8 mouse cellular contexts compared by ENCODE assay signal in the genomic region with DNA sequence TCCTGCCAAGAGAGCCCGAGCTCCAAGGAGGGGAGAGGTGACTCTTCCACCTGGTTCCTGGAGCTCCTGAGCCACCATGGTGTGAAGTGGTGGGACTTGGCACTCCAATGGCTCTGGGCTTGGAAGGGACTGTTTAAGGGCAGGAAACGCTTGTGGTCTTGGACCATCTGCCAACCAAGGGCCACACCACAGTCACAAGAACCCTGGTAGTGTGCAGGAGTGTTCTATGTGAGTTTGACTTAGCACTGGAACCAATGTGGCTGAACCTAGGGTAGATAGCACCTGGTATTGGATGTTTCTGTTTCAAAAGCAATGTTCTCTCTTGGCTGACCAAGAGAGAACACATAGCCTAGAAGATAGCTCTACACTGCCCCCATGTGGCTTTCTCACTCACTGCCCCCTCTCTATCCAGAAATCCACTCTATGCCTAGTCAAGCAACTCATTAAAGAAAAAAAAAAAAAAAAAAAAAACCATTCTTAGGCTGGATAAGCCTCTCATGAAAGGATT. TPM values are rescaled to one million over a fixed set of nuclear protein-coding genes. Genes with fewer than 3 reads are reported as not detected.
DNase-seq lines count a peak whose midpoint lies in the region; ATAC-seq and TF ChIP-seq lines count a peak whose summit lies in the region.

No protein-coding gene starts in this region.

- DNase-seq in ovary, postnatal 36 days (ENCODE audit: low spot score) = peak; percentile 59
- DNase-seq in ovary, adult 18-20 months (ENCODE audit: low spot score) = no peak
- DNase-seq in cerebellum, adult 8-10 months = peak; percentile 78
- peak; percentile 93 for DNase-seq in forebrain, postnatal 0 days
- peak; percentile 80 to 83 for DNase-seq in left cerebral cortex, postnatal 10 days (ENCODE audit: extremely low spot score in 1 of 2, low spot score in 2 of 2)
- DNase-seq in midbrain, embryonic 10.5 days (ENCODE audit: low spot score) = peak; percentile 80
- DNase-seq in spleen, adult 12 weeks (ENCODE audit: low spot score) = peak; percentile 53

- intact Hi-C loops in left cerebral cortex, postnatal 10 days (cut with DNase I) = loop anchor here (5.0 kb wide), 1 partner anchor 55 kb away; no protein-coding TSS in a partner anchor

- no peaks in the 10 kb centered on the region for H3K9me3 ChIP-seq in forebrain, postnatal 0 days (ENCODE audit: low read length)
- no peaks in the 10 kb centered on the region for H3K9me3 ChIP-seq in hindbrain, embryonic 15.5 days
- no peaks in the 10 kb centered on the region for H3K9me3 ChIP-seq in midbrain, embryonic 10.5 days (replicated peaks)

- 25% methylated on average over 2 of the region's 2 CpGs for WGBS in forebrain, postnatal 0 days
- 40% methylated on average over 2 of the region's 2 CpGs for WGBS in hindbrain, embryonic 15.5 days
- 50% methylated on average over 2 of the region's 2 CpGs for WGBS in midbrain, embryonic 10.5 days

- peaks cover 28% of the 10 kb centered on the region for H3K36me3 ChIP-seq in forebrain, postnatal 0 days (ENCODE audit: insufficient read depth)
- peaks cover 35% of the 10 kb centered on the region for H3K36me3 ChIP-seq in hindbrain, embryonic 15.5 days
- H3K36me3 ChIP-seq in midbrain, embryonic 10.5 days = peaks cover 33% of the 10 kb centered on the region

- peak overlapping the region; percentile 96 for H3K27ac ChIP-seq in forebrain, postnatal 0 days (ENCODE audit: low read depth, low read length)
- peak overlapping the region; percentile 83 for H3K27ac ChIP-seq in hindbrain, embryonic 15.5 days (replicated peaks)
- H3K27ac ChIP-seq in midbrain, embryonic 10.5 days (replicated peaks) = peak overlapping the region; percentile 89

- peak; percentile 58 for ATAC-seq in forebrain, postnatal 0 days
- ATAC-seq in hindbrain, embryonic 15.5 days (ENCODE audit: low FRiP score, low read depth) = peak; percentile 21; the same call in 1 of the 2 replicates

- H3K4me1 ChIP-seq in forebrain, postnatal 0 days (ENCODE audit: insufficient read depth) = peaks cover 38% of the 10 kb centered on the region
- peaks cover 66% of the 10 kb centered on the region for H3K4me1 ChIP-seq in hindbrain, embryonic 15.5 days (replicated peaks)
- peaks cover 84% of the 10 kb centered on the region for H3K4me1 ChIP-seq in midbrain, embryonic 10.5 days

- peak; percentile 76 for TF ChIP-seq CTCF in forebrain, postnatal 0 days (IDR thresholded peaks at IDR 0.05; ENCODE audit: low read depth)

- H3K4me3 ChIP-seq in forebrain, postnatal 0 days (ENCODE audit: low read depth, low read length) = peak overlapping the region; percentile 22
- H3K4me3 ChIP-seq in hindbrain, embryonic 15.5 days = peak overlapping the region; percentile 25
- H3K4me3 ChIP-seq in midbrain, embryonic 10.5 days = peak overlapping the region; percentile 39

- peak overlapping the region; percentile 54 for H3K4me2 ChIP-seq in forebrain, postnatal 0 days (ENCODE audit: low read depth)
- peak overlapping the region; percentile 49 for H3K4me2 ChIP-seq in hindbrain, embryonic 15.5 days

- H3K27me3 ChIP-seq in forebrain, postnatal 0 days (ENCODE audit: insufficient read depth, low read length) = no peaks in the 10 kb centered on the region
- H3K27me3 ChIP-seq in hindbrain, embryonic 15.5 days = no peaks in the 10 kb centered on the region
- H3K27me3 ChIP-seq in midbrain, embryonic 10.5 days (ENCODE audit: low read depth, poor library complexity, severe bottlenecking) = peaks cover 67% of the 10 kb centered on the region

- H3K9ac ChIP-seq in forebrain, postnatal 0 days = peak overlapping the region; percentile 46
- H3K9ac ChIP-seq in hindbrain, embryonic 15.5 days = peak overlapping the region; percentile 35

RNA-seq across cellular contexts. Expression of a gene that starts 10.7 kb away (rescaled TPM):
- total RNA-seq in forebrain, postnatal 0 days (2014; rRNA removed) = 25.0 and 33.5 TPM in 2 replicates
- 18.7 and 21.3 TPM in 2 replicates for polyA plus RNA-seq in forebrain, postnatal 0 days (2015; fragmentation: Nextera tagmentation; extraction: Ambion mirVana)
- 18.7 and 19.0 TPM in 2 replicates for polyA plus RNA-seq in hindbrain, embryonic 15.5 days (2015; fragmentation: Nextera tagmentation; extraction: Ambion mirVana)
- total RNA-seq in left cerebral cortex, postnatal 10 days (2021) = 10 to 100 TPM; 55.9 to 59.7 TPM
- 14.8 and 19.7 TPM in 2 replicates for polyA plus RNA-seq in midbrain, embryonic 10.5 days (2016; fragmentation: Nextera tagmentation; extraction: Ambion mirVana)

RNA-seq across cellular contexts. Expression of a gene that starts 20.0 kb away (rescaled TPM):
- total RNA-seq in forebrain, postnatal 0 days (2014; rRNA removed) = 59.8 and 66.2 TPM in 2 replicates
- polyA plus RNA-seq in forebrain, postnatal 0 days (2015; fragmentation: Nextera tagmentation; extraction: Ambion mirVana) = 73.7 and 80.8 TPM in 2 replicates
- 78.7 and 82.1 TPM in 2 replicates for polyA plus RNA-seq in hindbrain, embryonic 15.5 days (2015; fragmentation: Nextera tagmentation; extraction: Ambion mirVana)
- 10 to 100 TPM; 56.0 to 58.9 TPM for total RNA-seq in left cerebral cortex, postnatal 10 days (2021)
- polyA plus RNA-seq in midbrain, embryonic 10.5 days (2016; fragmentation: Nextera tagmentation; extraction: Ambion mirVana) = 160 and 170 TPM in 2 replicates

RNA-seq across cellular contexts. Expression of a gene that starts 26.9 kb away (rescaled TPM):
- 265 and 272 TPM in 2 replicates for total RNA-seq in forebrain, postnatal 0 days (2014; rRNA removed)
- 162 and 168 TPM in 2 replicates for polyA plus RNA-seq in forebrain, postnatal 0 days (2015; fragmentation: Nextera tagmentation; extraction: Ambion mirVana)
- polyA plus RNA-seq in hindbrain, embryonic 15.5 days (2015; fragmentation: Nextera tagmentation; extraction: Ambion mirVana) = 134 and 138 TPM in 2 replicates
- total RNA-seq in left cerebral cortex, postnatal 10 days (2021) = 100 to 1,000 TPM; 125 to 134 TPM
- polyA plus RNA-seq in midbrain, embryonic 10.5 days (2016; fragmentation: Nextera tagmentation; extraction: Ambion mirVana) = 32.4 and 44.8 TPM in 2 replicates

RNA-seq across cellular contexts. Expression of a gene that starts 40.7 kb away (rescaled TPM):
- not detected in 2 replicates for total RNA-seq in forebrain, postnatal 0 days (2014; rRNA removed)
- polyA plus RNA-seq in forebrain, postnatal 0 days (2015; fragmentation: Nextera tagmentation; extraction: Ambion mirVana) = 0.11 TPM in 1 of 2 replicates, not detected in the other
- 0.10 and 0.18 TPM in 2 replicates for polyA plus RNA-seq in hindbrain, embryonic 15.5 days (2015; fragmentation: Nextera tagmentation; extraction: Ambion mirVana)
- total RNA-seq in left cerebral cortex, postnatal 10 days (2021) = not detected
- polyA plus RNA-seq in midbrain, embryonic 10.5 days (2016; fragmentation: Nextera tagmentation; extraction: Ambion mirVana) = 0.05 TPM in 1 of 2 replicates, not detected in the other

RNA-seq across cellular contexts. Expression of a gene that starts 56.5 kb away (rescaled TPM):
- 0.43 TPM in 1 of 2 replicates, not detected in the other for total RNA-seq in forebrain, postnatal 0 days (2014; rRNA removed)
- 0.21 and 0.22 TPM in 2 replicates for polyA plus RNA-seq in forebrain, postnatal 0 days (2015; fragmentation: Nextera tagmentation; extraction: Ambion mirVana)
- 0.14 and 0.26 TPM in 2 replicates for polyA plus RNA-seq in hindbrain, embryonic 15.5 days (2015; fragmentation: Nextera tagmentation; extraction: Ambion mirVana)
- under 1 TPM; 0.24 to 0.45 TPM for total RNA-seq in left cerebral cortex, postnatal 10 days (2021)
- polyA plus RNA-seq in midbrain, embryonic 10.5 days (2016; fragmentation: Nextera tagmentation; extraction: Ambion mirVana) = 0.06 and 0.15 TPM in 2 replicates
